Mouse (Mus musculus) erythroblast, embryonic 14.5 days (primary cell): ENCODE results near the gene Tsfm. TPM values are rescaled to one million over a fixed set of nuclear protein-coding genes. Genes with fewer than 3 reads are reported as not detected.

Experiments
- H3K27me3 ChIP-seq: 2 replicates; pipeline ENCODE4 v1.6.1; 2012; ENCODE audit warnings: inconsistent platforms; ENCODE audit not compliant: control insufficient read depth
- H3K36me3 ChIP-seq: 2 replicates; pipeline ENCODE4 v1.6.1; 2012; ENCODE audit warnings: mild to moderate bottlenecking, inconsistent platforms; ENCODE audit not compliant: control insufficient read depth
- H3K4me1 ChIP-seq: 2 replicates; pipeline ENCODE4 v1.6.1; 2012; ENCODE audit warnings: inconsistent platforms; ENCODE audit not compliant: control insufficient read depth
- H3K4me3 ChIP-seq: replicated peaks from 2 replicates; pipeline ENCODE3; 2012; ENCODE audit warnings: moderate library complexity, mild to moderate bottlenecking, inconsistent platforms
- H3K9me3 ChIP-seq: 2 replicates; pipeline ENCODE4 v1.6.1; 2012; ENCODE audit warnings: low read length, inconsistent platforms, mixed read lengths; ENCODE audit not compliant: control insufficient read depth
- GATA1 ChIP-seq: IDR thresholded peaks from 2 replicates; pipeline ENCODE4 v1.6.1; 2012; ENCODE audit warnings: low read length, inconsistent platforms, mixed read lengths
- TAL1 ChIP-seq: IDR thresholded peaks from 3 replicates; pipeline ENCODE4 v1.6.1; 2012; ENCODE audit warnings: low read length, inconsistent platforms, mixed read lengths
- polyA plus RNA-seq: library from polyadenylated mRNA; stranded (reverse); fragments of >175 nt; gene quantifications from 2 replicates; pipeline ENCODE4 v1.2.3, GENCODE M21; 2012

Gene Tsfm
- polyA plus RNA-seq, 1 experiment, result 2.0 TPM

- no peak overlapping the region for H3K4me3 ChIP-seq
- peaks cover 4% of the 10 kb centered on the region for H3K9me3 ChIP-seq
- H3K36me3 ChIP-seq, result peaks cover 18% of the 10 kb centered on the region
- H3K4me1 ChIP-seq, result peaks cover 27% of the 10 kb centered on the region
- TF ChIP-seq TAL1, result no peak
- no peak for TF ChIP-seq GATA1
- peaks cover 45% of the 10 kb centered on the region for H3K27me3 ChIP-seq
These were observed 12.5 kb upstream of the Tsfm start for GRCm38 (mm10) chr10:127043187-127043586.

- TF ChIP-seq GATA1, result no peak
- TF ChIP-seq TAL1, result no peak
- Histone ChIP-seq H3K9me3 (peaks cover 4% of the 10 kb centered on the region), H3K27me3 (peaks cover 44% of the 10 kb centered on the region), H3K4me1 (peaks cover 27% of the 10 kb centered on the region), H3K4me3 (peak overlapping the region; percentile 80), H3K36me3 (peaks cover 18% of the 10 kb centered on the region)
These were observed 12.0 kb upstream of the Tsfm start for GRCm38 (mm10) chr10:127042468-127043115.

- Histone ChIP-seq H3K36me3 (peaks cover 18% of the 10 kb centered on the region), H3K4me1 (peaks cover 27% of the 10 kb centered on the region), H3K4me3 (peak overlapping the region; percentile 80), H3K27me3 (peaks cover 47% of the 10 kb centered on the region), H3K9me3 (peaks cover 4% of the 10 kb centered on the region)
- no peak for TF ChIP-seq GATA1
- TF ChIP-seq TAL1, result no peak
These were observed 11.2 kb upstream of the Tsfm start for GRCm38 (mm10) chr10:127041774-127042338.

- peaks cover 4% of the 10 kb centered on the region for H3K9me3 ChIP-seq
- H3K36me3 ChIP-seq, result peaks cover 18% of the 10 kb centered on the region
- peaks cover 27% of the 10 kb centered on the region for H3K4me1 ChIP-seq
- no peak for TF ChIP-seq GATA1
- no peak for TF ChIP-seq TAL1
- peak within 1 kb of the TSS; percentile 80 for H3K4me3 ChIP-seq
- peaks cover 50% of the 10 kb centered on the region for H3K27me3 ChIP-seq
These were observed 10.7 kb upstream of the Tsfm start, which contains the start of the genes Mettl1 and Eef1akmt3 for GRCm38 (mm10) chr10:127041274-127041766. TSS of gene Mettl1 (plus strand) at chr10:127041414. TSS of gene Eef1akmt3 (minus strand) at chr10:127041513.

GRCm38 (mm10) chr10:127040569-127041214 is 10.1 kb upstream of the Tsfm start:
- peaks cover 27% of the 10 kb centered on the region for H3K4me1 ChIP-seq
- peaks cover 55% of the 10 kb centered on the region for H3K27me3 ChIP-seq
- peaks cover 4% of the 10 kb centered on the region for H3K9me3 ChIP-seq
- H3K4me3 ChIP-seq, result peak overlapping the region; percentile 80
- TF ChIP-seq GATA1 (no peak), TAL1 (no peak)
- H3K36me3 ChIP-seq, result peaks cover 16% of the 10 kb centered on the region

GRCm38 (mm10) chr10:127037641-127038040 is 7.0 kb upstream of the Tsfm start:
- H3K27me3 ChIP-seq, result peaks cover 56% of the 10 kb centered on the region
- TF ChIP-seq GATA1, result no peak
- no peak for TF ChIP-seq TAL1
- no peaks in the 10 kb centered on the region for H3K36me3 ChIP-seq
- H3K4me3 ChIP-seq, result no peak overlapping the region
- peaks cover 20% of the 10 kb centered on the region for H3K4me1 ChIP-seq
- H3K9me3 ChIP-seq, result peaks cover 4% of the 10 kb centered on the region

- Histone ChIP-seq H3K4me1 (peaks cover 6% of the 10 kb centered on the region), H3K27me3 (peaks cover 48% of the 10 kb centered on the region), H3K36me3 (no peaks in the 10 kb centered on the region), H3K4me3 (no peak overlapping the region), H3K9me3 (peaks cover 4% of the 10 kb centered on the region)
- no peak for TF ChIP-seq GATA1
- no peak for TF ChIP-seq TAL1
These were observed 5.6 kb upstream of the Tsfm start for GRCm38 (mm10) chr10:127036273-127036672.

GRCm38 (mm10) chr10:127033301-127033741 is 2.7 kb upstream of the Tsfm start:
- no peak overlapping the region for H3K4me3 ChIP-seq
- H3K36me3 ChIP-seq, result peaks cover 10% of the 10 kb centered on the region
- TF ChIP-seq TAL1 (no peak), GATA1 (no peak)
- no peaks in the 10 kb centered on the region for H3K9me3 ChIP-seq
- H3K27me3 ChIP-seq, result peaks cover 19% of the 10 kb centered on the region
- peaks cover 15% of the 10 kb centered on the region for H3K4me1 ChIP-seq

GRCm38 (mm10) chr10:127018422-127018821 is 12.2 kb downstream of the Tsfm start:
- peaks cover 13% of the 10 kb centered on the region for H3K36me3 ChIP-seq
- H3K9me3 ChIP-seq, result no peaks in the 10 kb centered on the region
- peaks cover 2% of the 10 kb centered on the region; the same call in 1 of the 2 replicates for H3K27me3 ChIP-seq
- no peaks in the 10 kb centered on the region for H3K4me1 ChIP-seq
- TF ChIP-seq TAL1, result no peak
- no peak for TF ChIP-seq GATA1
- H3K4me3 ChIP-seq, result no peak overlapping the region
